Mouse (Mus musculus) limb, embryonic 10.5 days (tissue): ENCODE measurements around the gene Chek1. TPM values are rescaled to one million over a fixed set of nuclear protein-coding genes. Genes with fewer than 3 reads are reported as not detected.

ENCODE experiments used
- DNase-seq: peaks from one replicate; pipeline ENCODE4 v3.0.0-alpha.2; 2017; ENCODE audit warnings: low spot score
- H3K27ac ChIP-seq: fragments of 300-500 bp; sonication (generic); 2 replicates; pipeline ENCODE4 v1.5.1; 2016; ENCODE audit warnings: mild to moderate bottlenecking
- H3K27me3 ChIP-seq: fragments of 300-500 bp; sonication (generic); 2 replicates; pipeline ENCODE4 v1.6.1; 2016; ENCODE audit warnings: low read depth, mild to moderate bottlenecking; ENCODE audit not compliant: poor library complexity, severe bottlenecking
- H3K36me3 ChIP-seq: fragments of 300-500 bp; sonication (generic); 2 replicates; pipeline ENCODE4 v1.6.1; 2016; ENCODE audit warnings: mild to moderate bottlenecking, moderate library complexity
- H3K4me1 ChIP-seq: fragments of 300-500 bp; sonication (generic); 2 replicates; pipeline ENCODE4 v1.6.1; 2016
- H3K4me3 ChIP-seq: fragments of 300-500 bp; sonication (generic); 2 replicates; pipeline ENCODE4 v1.5.1; 2016; ENCODE audit warnings: mild to moderate bottlenecking, moderate library complexity
- H3K9me3 ChIP-seq: fragments of 300-500 bp; sonication (generic); replicated peaks from 2 replicates; pipeline ENCODE4 v1.6.1; 2016; ENCODE audit warnings: mild to moderate bottlenecking
- WGBS: fragments of 180-500 bp; shearing (Covaris S2); methylation state at CpG from one replicate; pipeline ENCODE4 v1.1.7; 2016; 5-methylcytosine and 5-hydroxymethylcytosine counted together
- polyA plus RNA-seq: library from polyadenylated mRNA; unstranded; fragments of >200 nt; fragmentation: Nextera tagmentation; extraction: Ambion mirVana; gene quantifications from 2 replicates; pipeline ENCODE4 v1.2.1, GENCODE M21; 2016

The Chek1 gene
- polyA plus RNA-seq, 1 experiment from 2014 or later = 64.2 TPM

GRCm38 (mm10) chr9:36687329-36687728 is 39.5 kb downstream of the Chek1 start:
- no peak overlapping the region for H3K27ac ChIP-seq
- H3K27me3 ChIP-seq = no peaks in the 10 kb centered on the region
- H3K4me1 ChIP-seq = no peaks in the 10 kb centered on the region
- H3K4me3 ChIP-seq = no peak overlapping the region
- no peak for DNase-seq
- H3K9me3 ChIP-seq = no peaks in the 10 kb centered on the region
- H3K36me3 ChIP-seq = no peaks in the 10 kb centered on the region

- 81% methylated on average over 2 of the region's 2 CpGs for WGBS
- H3K27me3 ChIP-seq = no peaks in the 10 kb centered on the region
- H3K36me3 ChIP-seq = no peaks in the 10 kb centered on the region
- no peak overlapping the region for H3K27ac ChIP-seq
- no peak overlapping the region for H3K4me3 ChIP-seq
- DNase-seq = no peak
- H3K9me3 ChIP-seq = no peaks in the 10 kb centered on the region
- no peaks in the 10 kb centered on the region for H3K4me1 ChIP-seq
Observed at GRCm38 (mm10) chr9:36681424-36681823, 45.4 kb downstream of the Chek1 start.

Other genes starting within 250 kb of the Chek1 start
- not detected in 2 replicates for gene Gm5615, start 185.1 kb downstream of the Chek1 start, polyA plus RNA-seq
- not detected in 2 replicates for gene Gm17689, start 144.4 kb downstream of the Chek1 start, polyA plus RNA-seq
- not detected in 2 replicates for gene A630095E13Rik, start 83.7 kb downstream of the Chek1 start, polyA plus RNA-seq
- gene Acrv1, start 33.8 kb downstream of the Chek1 start, polyA plus RNA-seq = not detected in 2 replicates
- 169 and 198 TPM in 2 replicates for gene Stt3a, start 40.6 kb upstream of the Chek1 start, polyA plus RNA-seq
- gene Ei24, start 70.3 kb upstream of the Chek1 start, polyA plus RNA-seq = 84.3 and 91.1 TPM in 2 replicates
- 10.0 and 10.1 TPM in 2 replicates for gene Fez1, start 94.8 kb upstream of the Chek1 start, polyA plus RNA-seq